Mouse (Mus musculus): ENCODE results near the gene Tgfa. TPM values are rescaled to one million over a fixed set of nuclear protein-coding genes. Genes with fewer than 3 reads are reported as not detected.

Gene Tgfa
- polyA plus RNA-seq, 1 experiment: not detected

DNA sequence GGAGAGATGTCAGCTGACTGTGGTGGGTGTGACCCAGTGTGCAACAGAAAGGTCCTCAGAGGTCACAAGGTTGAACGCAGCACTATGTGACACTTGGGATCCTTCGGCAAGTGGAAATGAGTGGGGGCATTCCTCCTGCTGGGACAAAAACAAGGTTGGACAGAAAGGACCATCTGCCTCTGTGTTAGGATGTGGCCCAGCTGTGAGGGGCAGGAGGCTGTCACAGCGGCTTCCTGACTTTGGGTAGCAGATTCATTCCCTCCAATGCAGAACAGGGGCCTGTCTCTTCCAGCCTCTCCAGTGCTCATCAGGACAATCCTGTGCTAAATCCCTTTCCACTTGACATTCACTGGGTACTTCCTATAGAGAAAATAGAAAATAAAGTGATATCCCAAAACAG, 34.1 kb upstream of the Tgfa start:
- H3K4me1 ChIP-seq (ENCODE audit: control insufficient read depth): no peaks in the 10 kb centered on the region
- H3K36me3 ChIP-seq (ENCODE audit: control insufficient read depth): no peaks in the 10 kb centered on the region
- no peaks in the 10 kb centered on the region for H3K27me3 ChIP-seq (ENCODE audit: control insufficient read depth)
- no peaks in the 10 kb centered on the region for H3K9me3 ChIP-seq (ENCODE audit: control insufficient read depth, low read length)
- H3K4me3 ChIP-seq (replicated peaks): no peak overlapping the region
- TF ChIP-seq TAL1 (IDR thresholded peaks at IDR 0.05; ENCODE audit: low read length) (no peak), GATA1 (IDR thresholded peaks at IDR 0.05; ENCODE audit: low read length) (no peak)

DNA sequence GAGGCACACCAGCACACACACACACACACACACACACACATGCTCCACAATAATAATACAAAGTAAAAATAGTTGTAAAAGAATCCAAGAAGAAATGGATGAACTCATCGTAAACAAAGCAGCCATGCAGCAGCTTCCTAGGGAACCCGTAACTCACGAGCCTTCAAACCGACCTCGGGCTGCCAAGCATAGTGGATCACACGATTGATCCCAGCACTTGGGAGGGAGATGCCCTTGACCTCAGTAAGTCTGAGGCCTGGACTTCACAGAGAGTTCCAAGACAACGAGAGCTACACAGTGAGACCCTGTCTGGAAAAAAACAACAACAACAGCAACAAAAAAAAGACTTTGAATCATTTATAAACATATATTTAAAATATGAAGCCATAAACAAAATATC, 33.4 kb upstream of the Tgfa start:
- Histone ChIP-seq H3K4me1 (ENCODE audit: control insufficient read depth) (no peaks in the 10 kb centered on the region), H3K27me3 (ENCODE audit: control insufficient read depth) (no peaks in the 10 kb centered on the region), H3K9me3 (ENCODE audit: control insufficient read depth, low read length) (no peaks in the 10 kb centered on the region), H3K36me3 (ENCODE audit: control insufficient read depth) (no peaks in the 10 kb centered on the region), H3K4me3 (replicated peaks) (no peak overlapping the region)
- TF ChIP-seq TAL1 (IDR thresholded peaks at IDR 0.05; ENCODE audit: low read length): no peak
- TF ChIP-seq GATA1 (IDR thresholded peaks at IDR 0.05; ENCODE audit: low read length): no peak

DNA sequence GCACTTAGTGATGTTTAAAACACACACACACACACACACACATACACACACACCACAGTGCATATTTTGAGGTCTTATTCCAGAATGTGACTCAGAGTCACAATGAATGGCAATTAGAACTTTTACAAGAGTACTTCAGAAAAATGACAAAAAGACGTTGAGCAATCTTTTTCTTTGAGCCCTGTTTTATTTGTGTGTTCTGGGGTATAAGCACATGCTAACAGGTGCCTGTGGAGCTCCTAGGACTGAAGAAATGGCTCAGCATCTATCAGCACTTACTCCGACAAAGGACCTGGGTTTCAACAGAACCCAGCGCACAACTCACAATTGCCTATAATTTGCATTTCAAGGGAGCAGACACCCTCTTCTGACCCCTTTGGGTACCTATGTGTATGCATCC, 31.0 kb upstream of the Tgfa start:
- TF ChIP-seq GATA1 (IDR thresholded peaks at IDR 0.05; ENCODE audit: low read length) (no peak), TAL1 (IDR thresholded peaks at IDR 0.05; ENCODE audit: low read length) (no peak)
- Histone ChIP-seq H3K4me1 (ENCODE audit: control insufficient read depth) (no peaks in the 10 kb centered on the region), H3K9me3 (ENCODE audit: control insufficient read depth, low read length) (no peaks in the 10 kb centered on the region), H3K4me3 (replicated peaks) (no peak overlapping the region), H3K36me3 (ENCODE audit: control insufficient read depth) (no peaks in the 10 kb centered on the region), H3K27me3 (ENCODE audit: control insufficient read depth) (no peaks in the 10 kb centered on the region)

DNA sequence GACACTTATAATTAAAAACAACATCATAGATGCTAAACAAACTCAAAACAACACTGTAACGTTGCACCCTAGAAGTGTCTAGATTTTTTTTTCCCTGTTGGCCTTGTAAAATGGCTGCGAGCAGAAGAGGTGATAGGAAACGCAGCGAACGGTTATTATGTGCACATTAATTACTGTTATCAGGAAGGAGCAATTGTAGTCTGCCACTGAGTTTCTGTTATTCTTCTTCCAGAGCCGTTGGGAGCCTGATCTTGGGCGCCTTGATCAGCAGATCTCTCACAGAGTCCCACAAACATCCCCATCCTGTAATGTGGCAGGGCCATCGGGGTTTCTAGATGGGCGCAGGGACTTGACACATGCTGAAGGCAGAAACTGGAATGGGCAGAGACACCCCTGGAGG, 28.6 kb upstream of the Tgfa start:
- Histone ChIP-seq H3K9me3 (ENCODE audit: control insufficient read depth, low read length) (no peaks in the 10 kb centered on the region), H3K36me3 (ENCODE audit: control insufficient read depth) (no peaks in the 10 kb centered on the region), H3K27me3 (ENCODE audit: control insufficient read depth) (no peaks in the 10 kb centered on the region), H3K4me3 (replicated peaks) (no peak overlapping the region), H3K4me1 (ENCODE audit: control insufficient read depth) (no peaks in the 10 kb centered on the region)
- TF ChIP-seq GATA1 (IDR thresholded peaks at IDR 0.05; ENCODE audit: low read length) (no peak), TAL1 (IDR thresholded peaks at IDR 0.05; ENCODE audit: low read length) (no peak)

DNA sequence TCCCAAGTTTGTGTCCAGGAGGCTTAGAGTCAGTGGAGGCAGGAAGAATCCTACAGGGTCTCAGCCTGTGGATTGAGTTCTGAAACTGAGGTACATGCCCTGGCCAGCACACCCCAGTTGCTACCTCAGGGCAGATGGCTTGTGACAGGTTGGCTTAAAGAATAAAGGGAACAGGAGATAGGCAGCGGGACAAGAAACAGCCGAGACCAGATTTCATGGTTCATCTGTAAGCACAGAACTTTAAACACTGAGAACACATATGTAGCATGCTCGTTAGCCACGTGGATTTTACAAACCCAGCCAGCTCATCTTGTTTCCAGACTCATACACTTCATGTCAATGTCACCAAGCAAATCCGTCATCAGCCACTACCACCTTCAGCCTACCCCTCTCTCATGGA, 27.2 kb upstream of the Tgfa start:
- no peaks in the 10 kb centered on the region for H3K36me3 ChIP-seq (ENCODE audit: control insufficient read depth)
- no peak overlapping the region for H3K4me3 ChIP-seq (replicated peaks)
- H3K9me3 ChIP-seq (ENCODE audit: control insufficient read depth, low read length): no peaks in the 10 kb centered on the region
- H3K4me1 ChIP-seq (ENCODE audit: control insufficient read depth): no peaks in the 10 kb centered on the region
- no peaks in the 10 kb centered on the region for H3K27me3 ChIP-seq (ENCODE audit: control insufficient read depth)
- TF ChIP-seq TAL1 (IDR thresholded peaks at IDR 0.05; ENCODE audit: low read length) (no peak), GATA1 (IDR thresholded peaks at IDR 0.05; ENCODE audit: low read length) (no peak)

DNA sequence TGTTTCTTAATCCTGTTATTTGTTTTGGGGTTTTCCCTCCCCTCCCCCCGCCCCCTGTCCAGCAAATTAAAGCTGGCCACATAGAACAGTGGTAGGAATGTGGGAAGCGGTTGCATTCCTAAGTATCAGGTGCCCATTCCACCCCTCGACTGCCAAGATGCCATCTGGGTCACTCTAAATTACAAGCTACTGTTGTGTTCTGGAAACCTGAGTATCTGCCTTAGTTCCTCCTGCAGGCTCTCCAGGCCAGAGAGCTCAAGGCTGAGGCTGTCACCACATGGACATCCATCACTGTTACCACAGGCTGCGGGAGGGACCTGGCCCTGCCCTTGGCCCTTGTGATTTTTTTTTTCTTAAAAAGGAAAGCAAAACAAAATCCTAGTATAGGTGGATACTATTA, 25.9 kb upstream of the Tgfa start:
- H3K4me1 ChIP-seq (ENCODE audit: control insufficient read depth): no peaks in the 10 kb centered on the region
- H3K9me3 ChIP-seq (ENCODE audit: control insufficient read depth, low read length): no peaks in the 10 kb centered on the region
- no peak overlapping the region for H3K4me3 ChIP-seq (replicated peaks)
- TF ChIP-seq GATA1 (IDR thresholded peaks at IDR 0.05; ENCODE audit: low read length) (no peak), TAL1 (IDR thresholded peaks at IDR 0.05; ENCODE audit: low read length) (no peak)
- no peaks in the 10 kb centered on the region for H3K36me3 ChIP-seq (ENCODE audit: control insufficient read depth)
- H3K27me3 ChIP-seq (ENCODE audit: control insufficient read depth): no peaks in the 10 kb centered on the region

DNA sequence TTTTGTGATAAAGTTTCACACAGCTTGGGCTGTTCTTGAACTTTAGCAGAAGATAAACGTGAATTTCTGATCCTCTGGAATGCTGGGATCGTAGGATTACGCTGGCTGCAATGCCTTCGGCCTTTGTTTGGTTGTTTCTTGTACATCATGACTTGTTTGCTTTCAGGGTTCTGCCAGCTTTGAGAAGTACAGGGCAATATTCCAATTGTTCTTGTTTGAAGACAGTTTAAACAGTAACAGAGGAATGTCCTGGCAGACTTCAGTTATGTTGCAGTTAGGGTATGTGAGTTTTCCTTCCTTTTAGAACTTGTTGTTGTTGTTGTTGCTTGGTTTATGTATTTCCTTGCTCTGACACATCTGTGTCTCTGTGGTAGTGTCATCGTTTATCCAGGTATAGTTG, 18.8 kb upstream of the Tgfa start:
- TF ChIP-seq GATA1 (IDR thresholded peaks at IDR 0.05; ENCODE audit: low read length) (no peak), TAL1 (IDR thresholded peaks at IDR 0.05; ENCODE audit: low read length) (no peak)
- no peaks in the 10 kb centered on the region for H3K36me3 ChIP-seq (ENCODE audit: control insufficient read depth)

DNA sequence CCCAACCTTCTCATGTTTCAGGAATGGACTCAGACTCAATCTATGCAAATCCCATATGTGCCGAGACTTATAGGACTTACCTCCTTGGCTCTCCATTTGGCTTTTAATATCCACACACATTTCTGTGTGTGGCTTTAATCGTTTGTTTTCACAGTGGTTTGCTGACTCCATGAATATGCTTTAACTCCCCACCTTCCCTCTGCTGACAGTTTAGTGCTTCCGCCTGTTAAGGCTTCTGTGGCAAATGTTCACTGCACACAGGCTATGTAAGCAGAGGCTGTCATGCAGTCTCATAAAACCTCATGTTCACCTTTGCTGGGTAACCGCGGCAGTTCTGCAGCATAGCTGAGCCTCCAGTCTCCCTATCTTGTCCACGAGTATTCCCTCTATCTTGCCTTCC, 18.3 kb upstream of the Tgfa start:
- Histone ChIP-seq H3K4me3 (replicated peaks) (no peak overlapping the region), H3K4me1 (ENCODE audit: control insufficient read depth) (no peaks in the 10 kb centered on the region; the same call in 1 of the 2 replicates)
- no peak for TF ChIP-seq TAL1 (IDR thresholded peaks at IDR 0.05; ENCODE audit: low read length)
- TF ChIP-seq GATA1 (IDR thresholded peaks at IDR 0.05; ENCODE audit: low read length): no peak

More for the DNA sequence above, 18.8 kb upstream of the Tgfa start:
- no peaks in the 10 kb centered on the region for H3K9me3 ChIP-seq (ENCODE audit: control insufficient read depth, low read length)
- H3K27me3 ChIP-seq (ENCODE audit: control insufficient read depth): no peaks in the 10 kb centered on the region; the same call in 1 of the 2 replicates
- H3K4me3 ChIP-seq (replicated peaks): no peak overlapping the region
- H3K4me1 ChIP-seq (ENCODE audit: control insufficient read depth): no peaks in the 10 kb centered on the region; the same call in 1 of the 2 replicates

DNA sequence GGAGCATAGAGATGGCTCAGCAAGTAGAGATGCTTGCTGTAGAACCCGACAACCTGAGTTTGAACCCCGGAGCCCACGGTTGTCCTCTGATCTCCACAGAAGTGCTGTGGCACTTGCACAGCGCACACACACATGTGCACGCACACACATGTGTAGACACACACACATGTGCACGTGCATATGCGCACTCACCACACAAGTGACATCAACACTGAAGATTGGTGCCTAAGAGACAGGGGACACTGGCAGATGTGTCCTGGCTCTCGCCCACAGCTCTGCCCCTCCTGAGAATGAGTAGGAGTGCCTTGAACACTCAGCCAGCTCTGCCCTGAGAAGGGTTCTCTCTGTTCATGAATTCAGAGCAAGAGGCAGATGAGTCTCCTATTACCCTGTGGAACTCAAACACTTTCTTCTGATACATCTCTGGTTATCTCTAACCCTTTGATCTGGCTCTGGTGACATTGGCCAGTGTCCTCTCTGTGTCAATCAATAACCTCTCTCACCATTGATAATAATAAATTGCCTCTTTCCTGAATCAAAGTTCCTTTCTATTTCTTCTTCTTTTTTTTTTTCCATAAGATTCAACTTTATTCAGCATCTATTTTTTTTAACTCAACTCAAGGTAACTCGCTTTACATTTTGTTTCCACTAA, 17.6 kb upstream of the Tgfa start:
- H3K27me3 ChIP-seq (ENCODE audit: control insufficient read depth): no peaks in the 10 kb centered on the region; the same call in 1 of the 2 replicates
- H3K4me3 ChIP-seq (replicated peaks): no peak overlapping the region
- TF ChIP-seq GATA1 (IDR thresholded peaks at IDR 0.05; ENCODE audit: low read length) (no peak), TAL1 (IDR thresholded peaks at IDR 0.05; ENCODE audit: low read length) (no peak)
- no peaks in the 10 kb centered on the region for H3K9me3 ChIP-seq (ENCODE audit: control insufficient read depth, low read length)
- H3K4me1 ChIP-seq (ENCODE audit: control insufficient read depth): no peaks in the 10 kb centered on the region; the same call in 1 of the 2 replicates
- no peaks in the 10 kb centered on the region for H3K36me3 ChIP-seq (ENCODE audit: control insufficient read depth)

More for the DNA sequence above, 18.3 kb upstream of the Tgfa start:
- H3K27me3 ChIP-seq (ENCODE audit: control insufficient read depth): no peaks in the 10 kb centered on the region; the same call in 1 of the 2 replicates
- no peaks in the 10 kb centered on the region for H3K9me3 ChIP-seq (ENCODE audit: control insufficient read depth, low read length)
- H3K36me3 ChIP-seq (ENCODE audit: control insufficient read depth): no peaks in the 10 kb centered on the region

DNA sequence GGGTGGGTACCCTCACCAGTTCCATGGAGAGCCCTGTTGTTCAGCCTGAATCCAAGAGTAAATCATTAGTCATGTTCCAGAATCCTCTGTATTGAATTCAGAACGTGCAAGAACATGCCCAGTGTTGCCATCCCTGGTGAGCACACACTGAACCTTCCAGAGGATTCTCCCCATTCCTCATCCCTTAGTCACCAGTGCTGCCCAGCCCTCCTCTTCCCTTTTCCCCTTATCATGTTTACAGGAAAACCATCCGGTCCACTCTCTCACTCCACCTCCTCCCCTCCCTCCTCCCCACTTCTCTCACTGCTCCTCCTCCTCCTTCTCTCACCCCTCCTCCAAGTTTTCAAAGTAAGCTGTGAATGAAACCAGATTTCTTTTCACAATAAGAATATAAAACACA, 14.4 kb upstream of the Tgfa start:
- Histone ChIP-seq H3K4me3 (replicated peaks) (no peak overlapping the region), H3K4me1 (ENCODE audit: control insufficient read depth) (no peaks in the 10 kb centered on the region), H3K27me3 (ENCODE audit: control insufficient read depth) (no peaks in the 10 kb centered on the region; the same call in 1 of the 2 replicates), H3K9me3 (ENCODE audit: control insufficient read depth, low read length) (no peaks in the 10 kb centered on the region), H3K36me3 (ENCODE audit: control insufficient read depth) (no peaks in the 10 kb centered on the region)
- TF ChIP-seq TAL1 (IDR thresholded peaks at IDR 0.05; ENCODE audit: low read length) (no peak), GATA1 (IDR thresholded peaks at IDR 0.05; ENCODE audit: low read length) (no peak)
